Mouse (Mus musculus): ENCODE data around the gene Ciapin1. TPM values are rescaled to one million over a fixed set of nuclear protein-coding genes. Genes with fewer than 3 reads are reported as not detected.

The Ciapin1 gene
- polyA plus RNA-seq, 1 experiment from 2014 or later = 202 TPM

DNA sequence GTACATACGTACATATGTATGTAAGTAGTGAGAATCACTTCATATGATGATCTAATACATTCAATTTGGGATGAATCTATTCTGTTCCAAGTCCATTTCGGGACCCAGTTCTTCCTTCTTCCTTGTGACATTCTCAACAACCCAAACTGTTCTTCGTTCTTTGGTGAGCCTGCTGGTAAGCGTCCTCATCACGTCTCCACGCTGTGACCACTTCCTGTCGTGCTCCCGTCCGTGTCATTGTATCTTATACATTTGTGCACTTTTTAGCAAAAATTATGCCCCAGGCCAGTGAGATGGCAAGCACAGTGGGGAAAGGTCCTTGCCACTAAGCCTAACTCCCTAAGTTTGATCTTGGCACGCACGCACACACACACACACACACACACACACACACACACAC, 20.2 kb downstream of the Ciapin1 start:
- no peak for ATAC-seq (ENCODE audit: low FRiP score)
- H3K27me3 ChIP-seq = no peaks in the 10 kb centered on the region
- H3K4me1 ChIP-seq (replicated peaks) = no peaks in the 10 kb centered on the region
- H3K4me2 ChIP-seq = no peak overlapping the region
- no peak overlapping the region for H3K4me3 ChIP-seq
- H3K36me3 ChIP-seq = peaks cover 29% of the 10 kb centered on the region
- WGBS = 92% methylated on average over 11 of the region's 11 CpGs
- H3K9ac ChIP-seq = no peak overlapping the region
- no peaks in the 10 kb centered on the region for H3K9me3 ChIP-seq
- no peak overlapping the region for H3K27ac ChIP-seq

DNA sequence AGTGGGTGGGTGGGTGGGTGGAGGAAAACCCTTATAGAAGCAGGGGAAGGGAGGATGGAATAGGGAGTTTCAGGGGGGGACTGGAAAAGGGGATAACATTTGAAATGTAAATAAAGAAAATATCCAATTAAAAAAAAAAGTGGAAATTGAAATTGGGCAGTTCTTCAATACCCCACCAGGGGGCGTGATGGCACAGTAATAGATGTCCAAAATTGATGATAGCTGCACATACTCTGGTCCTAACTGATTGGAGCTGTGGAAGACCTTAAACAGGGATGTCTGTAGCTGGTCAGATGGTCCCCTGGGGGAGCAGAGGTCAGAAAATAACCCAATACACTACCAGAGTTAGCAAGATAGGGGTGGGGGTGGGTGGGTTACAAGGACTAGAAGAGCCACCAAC, 23.6 kb downstream of the Ciapin1 start:
- Histone ChIP-seq H3K4me1 (replicated peaks) (peaks cover 4% of the 10 kb centered on the region), H3K9ac (no peak overlapping the region), H3K27me3 (no peaks in the 10 kb centered on the region), H3K4me2 (no peak overlapping the region), H3K36me3 (0 out of 2 replicates have a peak, but pooled peaks cover 2% of the 10 kb centered on the region), H3K4me3 (no peak overlapping the region), H3K27ac (no peak overlapping the region), H3K9me3 (no peaks in the 10 kb centered on the region)
- 0% methylated on average over 1 of the region's 1 CpGs for WGBS
- no peak for ATAC-seq (ENCODE audit: low FRiP score)

DNA sequence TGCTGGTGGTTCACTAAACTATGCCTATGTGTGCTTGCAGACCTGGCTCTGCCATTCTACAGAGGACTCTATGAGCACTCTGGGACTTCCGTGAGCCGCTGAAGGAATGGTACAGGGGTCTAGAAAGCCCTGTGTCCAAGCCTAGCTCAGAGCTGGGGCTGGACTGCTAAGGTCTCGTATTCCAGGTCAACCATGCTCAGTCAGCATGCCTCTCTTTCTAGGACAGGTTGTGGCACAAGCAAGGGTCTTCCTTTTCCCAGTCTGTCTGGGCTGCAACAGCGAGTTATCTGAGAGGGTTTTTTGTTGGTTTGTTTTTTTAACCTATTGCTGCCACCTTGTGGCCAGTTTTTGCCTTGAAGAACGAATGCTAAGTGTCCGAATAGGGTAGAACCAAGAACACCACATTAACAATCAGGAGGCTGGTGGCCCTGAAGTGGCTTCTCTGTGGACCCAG, 25.5 kb downstream of the Ciapin1 start:
- ATAC-seq (ENCODE audit: low FRiP score) = peak; percentile 65
- Histone ChIP-seq H3K4me1 (replicated peaks) (peaks cover 5% of the 10 kb centered on the region), H3K9me3 (no peaks in the 10 kb centered on the region), H3K27ac (peak overlapping the region; percentile 55), H3K27me3 (no peaks in the 10 kb centered on the region), H3K36me3 (no peaks in the 10 kb centered on the region), H3K4me2 (peak overlapping the region; percentile 42), H3K4me3 (no peak overlapping the region), H3K9ac (peak overlapping the region; percentile 55; the same call in 1 of the 2 replicates)
- 32% methylated on average over 6 of the region's 6 CpGs for WGBS

GRCm38 (mm10) chr8:94811654-94812053, 26.5 kb downstream of the Ciapin1 start:
- Histone ChIP-seq H3K4me1 (replicated peaks) (peaks cover 14% of the 10 kb centered on the region), H3K36me3 (no peaks in the 10 kb centered on the region), H3K27me3 (no peaks in the 10 kb centered on the region), H3K4me2 (no peak overlapping the region), H3K9me3 (no peaks in the 10 kb centered on the region), H3K27ac (no peak overlapping the region), H3K4me3 (no peak overlapping the region), H3K9ac (peak overlapping the region; percentile 55)
- no peak for ATAC-seq (ENCODE audit: low FRiP score)
- 78% methylated on average over 6 of the region's 6 CpGs for WGBS

- H3K27ac ChIP-seq = no peak overlapping the region
- no peak for ATAC-seq (ENCODE audit: low FRiP score)
- no peak overlapping the region for H3K4me2 ChIP-seq
- H3K9ac ChIP-seq = no peak overlapping the region
- H3K36me3 ChIP-seq = no peaks in the 10 kb centered on the region
- 85% methylated on average over 5 of the region's 5 CpGs for WGBS
- peaks cover 16% of the 10 kb centered on the region for H3K4me1 ChIP-seq (replicated peaks)
- no peaks in the 10 kb centered on the region for H3K27me3 ChIP-seq
- H3K4me3 ChIP-seq = no peak overlapping the region
- H3K9me3 ChIP-seq = no peaks in the 10 kb centered on the region
Measured at GRCm38 (mm10) chr8:94810855-94811254, 27.3 kb downstream of the Ciapin1 start.

DNA sequence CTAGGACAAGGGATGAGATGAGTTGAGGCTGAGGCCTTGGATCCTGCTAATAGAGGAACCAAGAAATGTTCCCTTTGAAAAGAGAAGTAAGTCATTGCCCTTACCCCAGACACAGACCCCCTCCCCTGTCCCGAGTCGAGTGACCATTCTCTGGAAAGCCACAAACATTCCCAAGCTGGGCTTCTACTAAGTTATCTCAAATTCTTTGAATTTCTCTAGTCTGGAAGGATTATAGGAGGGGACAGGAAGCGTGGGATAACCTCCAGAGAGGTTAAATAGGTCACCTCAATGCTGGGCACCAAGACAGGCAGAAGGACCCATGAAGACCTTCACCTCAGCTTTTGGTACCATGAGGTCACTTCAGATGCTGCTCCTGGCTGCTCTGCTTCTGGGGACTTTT, 28.0 kb downstream of the Ciapin1 start, which contains the start of gene Ccl17:
TSS of gene Ccl17 (plus strand) at position 301 of the 400 bp plus-strand sequence.
- no peak within 1 kb of the TSS for H3K4me2 ChIP-seq
- H3K4me1 ChIP-seq (replicated peaks) = peaks cover 16% of the 10 kb centered on the region
- WGBS = 74% methylated on average over 3 of the region's 3 CpGs
- no peak within 1 kb of the TSS for H3K4me3 ChIP-seq
- H3K36me3 ChIP-seq = no peaks in the 10 kb centered on the region
- no peaks in the 10 kb centered on the region for H3K27me3 ChIP-seq
- H3K9me3 ChIP-seq = no peaks in the 10 kb centered on the region
- no peak within 1 kb of the TSS for H3K9ac ChIP-seq
- no peak within 1 kb of the TSS for H3K27ac ChIP-seq
- no peak for ATAC-seq (ENCODE audit: low FRiP score)

DNA sequence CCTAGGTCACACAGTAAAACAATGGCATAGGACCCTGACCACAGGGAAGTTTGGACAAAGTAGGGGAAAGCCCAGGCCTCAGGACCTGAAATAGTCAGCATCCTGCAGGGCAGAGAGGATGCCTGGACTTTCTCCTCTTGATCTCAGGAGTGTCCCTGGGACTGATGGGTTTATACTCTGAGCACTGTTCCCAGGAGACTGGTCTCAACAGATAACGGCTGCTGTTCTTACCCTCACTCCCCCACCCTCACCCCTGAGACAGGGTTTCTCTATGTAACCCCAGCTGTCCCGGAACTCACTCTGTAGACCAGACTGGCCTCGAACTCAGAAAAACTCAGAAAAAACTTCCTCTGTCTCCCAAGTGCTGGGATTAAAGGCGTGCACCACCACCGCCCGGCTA, 29.8 kb downstream of the Ciapin1 start:
- WGBS = 81% methylated on average over 6 of the region's 6 CpGs
- H3K27me3 ChIP-seq = no peaks in the 10 kb centered on the region
- no peaks in the 10 kb centered on the region for H3K9me3 ChIP-seq
- ATAC-seq (ENCODE audit: low FRiP score) = no peak
- H3K4me2 ChIP-seq = no peak overlapping the region
- no peak overlapping the region for H3K27ac ChIP-seq
- H3K9ac ChIP-seq = no peak overlapping the region
- no peaks in the 10 kb centered on the region for H3K36me3 ChIP-seq
- no peak overlapping the region for H3K4me3 ChIP-seq
- peaks cover 16% of the 10 kb centered on the region for H3K4me1 ChIP-seq (replicated peaks)

- no peaks in the 10 kb centered on the region for H3K9me3 ChIP-seq
- H3K4me2 ChIP-seq = no peak overlapping the region
- H3K36me3 ChIP-seq = no peaks in the 10 kb centered on the region
- H3K27ac ChIP-seq = no peak overlapping the region
- no peak for ATAC-seq (ENCODE audit: low FRiP score)
- WGBS = 55% methylated on average over 7 of the region's 7 CpGs
- H3K4me1 ChIP-seq (replicated peaks) = peaks cover 13% of the 10 kb centered on the region
- no peak overlapping the region for H3K9ac ChIP-seq
- no peak overlapping the region for H3K4me3 ChIP-seq
- no peaks in the 10 kb centered on the region for H3K27me3 ChIP-seq
Measured at GRCm38 (mm10) chr8:94807506-94807905, 30.7 kb downstream of the Ciapin1 start.

GRCm38 (mm10) chr8:94805811-94806210, 32.3 kb downstream of the Ciapin1 start:
- peaks cover 11% of the 10 kb centered on the region for H3K4me1 ChIP-seq (replicated peaks)
- ATAC-seq (ENCODE audit: low FRiP score) = no peak
- H3K4me3 ChIP-seq = no peak overlapping the region
- no peak overlapping the region for H3K9ac ChIP-seq
- H3K27me3 ChIP-seq = no peaks in the 10 kb centered on the region
- 50% methylated on average over 4 of the region's 4 CpGs for WGBS
- H3K9me3 ChIP-seq = no peaks in the 10 kb centered on the region
- no peak overlapping the region for H3K27ac ChIP-seq
- no peak overlapping the region for H3K4me2 ChIP-seq
- H3K36me3 ChIP-seq = no peaks in the 10 kb centered on the region

- 84% methylated on average over 10 of the region's 10 CpGs for WGBS
- H3K4me2 ChIP-seq = no peak overlapping the region
- no peaks in the 10 kb centered on the region for H3K27me3 ChIP-seq
- H3K36me3 ChIP-seq = no peaks in the 10 kb centered on the region
- H3K4me1 ChIP-seq (replicated peaks) = peaks cover 11% of the 10 kb centered on the region
- H3K9me3 ChIP-seq = no peaks in the 10 kb centered on the region
- no peak overlapping the region for H3K9ac ChIP-seq
- H3K27ac ChIP-seq = no peak overlapping the region
- H3K4me3 ChIP-seq = no peak overlapping the region
- no peak for ATAC-seq (ENCODE audit: low FRiP score)
Measured at GRCm38 (mm10) chr8:94804546-94805340, 33.4 kb downstream of the Ciapin1 start.

DNA sequence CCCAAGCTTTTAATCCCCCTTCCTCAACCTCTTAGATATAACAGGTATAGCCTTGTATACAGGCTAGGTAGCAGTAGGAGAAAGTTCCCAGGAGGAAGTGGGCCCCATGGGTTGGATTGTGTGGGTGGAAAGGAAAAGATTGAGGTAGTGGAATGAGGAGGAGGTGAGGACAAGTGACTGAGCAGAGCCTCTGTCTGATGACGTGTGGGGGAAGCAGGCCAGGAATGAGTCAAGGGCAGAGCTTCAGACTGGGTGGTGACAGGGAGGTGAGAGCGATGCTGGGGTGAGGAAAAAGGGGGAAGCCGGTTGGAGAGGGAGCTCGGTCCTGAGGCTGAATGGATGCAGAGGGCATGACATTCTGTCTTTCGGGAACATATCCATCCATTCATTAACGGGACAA, 34.6 kb downstream of the Ciapin1 start:
- Histone ChIP-seq H3K4me1 (replicated peaks) (peaks cover 11% of the 10 kb centered on the region), H3K9ac (no peak overlapping the region), H3K27me3 (no peaks in the 10 kb centered on the region), H3K4me3 (no peak overlapping the region), H3K27ac (no peak overlapping the region), H3K4me2 (no peak overlapping the region), H3K36me3 (no peaks in the 10 kb centered on the region), H3K9me3 (no peaks in the 10 kb centered on the region)
- 81% methylated on average over 6 of the region's 6 CpGs for WGBS
- ATAC-seq (ENCODE audit: low FRiP score) = no peak

- peaks cover 8% of the 10 kb centered on the region for H3K4me1 ChIP-seq (replicated peaks)
- H3K4me3 ChIP-seq = no peak overlapping the region
- no peaks in the 10 kb centered on the region for H3K36me3 ChIP-seq
- ATAC-seq (ENCODE audit: low FRiP score) = no peak
- no peak overlapping the region for H3K9ac ChIP-seq
- WGBS = 78% methylated on average over 4 of the region's 4 CpGs
- no peaks in the 10 kb centered on the region for H3K9me3 ChIP-seq
- H3K4me2 ChIP-seq = no peak overlapping the region
- no peaks in the 10 kb centered on the region for H3K27me3 ChIP-seq
- no peak overlapping the region for H3K27ac ChIP-seq
Measured at GRCm38 (mm10) chr8:94802375-94802774, 35.8 kb downstream of the Ciapin1 start.

Data from hindbrain, embryonic 13.5 days (tissue).